Mouse (Mus musculus) forebrain, embryonic 12.5 days (tissue): ENCODE measurements around the gene Frmd4a. TPM values are rescaled to one million over a fixed set of nuclear protein-coding genes. Genes with fewer than 3 reads are reported as not detected.
A peak's percentile ranks its signal among the peaks of the same experiment; 100 is the strongest.

Experiments
- ATAC-seq: fragments of 200-750 bp; cut with Nextera tagmentation; 2 replicates; pipeline ENCODE4 v1.8.0; 2017; ENCODE audit warnings: moderate TSS enrichment; ENCODE audit not compliant: low FRiP score
- H3K27ac ChIP-seq: fragments of 300-500 bp; sonication (generic); 2 replicates; pipeline ENCODE4 v1.5.1; 2016; ENCODE audit warnings: mild to moderate bottlenecking
- H3K27me3 ChIP-seq: fragments of 300-500 bp; sonication (generic); 2 replicates; pipeline ENCODE4 v1.6.1; 2016; ENCODE audit warnings: mild to moderate bottlenecking
- H3K36me3 ChIP-seq: fragments of 300-500 bp; sonication (generic); replicated peaks from 2 replicates; pipeline ENCODE4 v1.6.1; 2016; ENCODE audit warnings: mild to moderate bottlenecking
- H3K4me1 ChIP-seq: fragments of 300-500 bp; sonication (generic); 2 replicates; pipeline ENCODE4 v1.6.1; 2016
- H3K4me2 ChIP-seq: fragments of 300-500 bp; sonication (generic); 2 replicates; pipeline ENCODE4 v1.6.1; 2016; ENCODE audit warnings: mild to moderate bottlenecking, moderate library complexity
- H3K4me3 ChIP-seq: fragments of 300-500 bp; sonication (generic); replicated peaks from 2 replicates; pipeline ENCODE4 v1.5.1; 2016; ENCODE audit warnings: mild to moderate bottlenecking
- H3K9ac ChIP-seq: fragments of 300-500 bp; sonication (generic); 2 replicates; pipeline ENCODE4 v1.6.1; 2016; ENCODE audit warnings: mild to moderate bottlenecking
- H3K9me3 ChIP-seq: fragments of 300-500 bp; sonication (generic); 2 replicates; pipeline ENCODE4 v1.6.1; 2016
- WGBS: fragments of 180-500 bp; shearing (Covaris S2); methylation state at CpG from one replicate; pipeline ENCODE4 v1.1.7; 2016; 5-methylcytosine and 5-hydroxymethylcytosine counted together
- polyA plus RNA-seq: library from polyadenylated mRNA; unstranded; fragments of >200 nt; fragmentation: Nextera tagmentation; extraction: Ambion mirVana; gene quantifications from 2 replicates; pipeline ENCODE4 v1.2.1, GENCODE M21; 2016

The Frmd4a gene
- polyA plus RNA-seq, 1 experiment from 2014 or later = 51.3 TPM

GRCm38 (mm10) chr2:4298325-4299215 is 281.1 kb downstream of the Frmd4a start:
- Histone ChIP-seq H3K9ac (no peak overlapping the region), H3K4me2 (peak overlapping the region; percentile 45), H3K27me3 (peaks cover 4% of the 10 kb centered on the region; the same call in 1 of the 2 replicates), H3K36me3 (no peaks in the 10 kb centered on the region), H3K9me3 (no peaks in the 10 kb centered on the region), H3K4me1 (peaks cover 35% of the 10 kb centered on the region), H3K27ac (peak overlapping the region; percentile 64), H3K4me3 (peak overlapping the region; percentile 13; the same call in 1 of the 2 replicates)
- ATAC-seq = peak; percentile 72
- WGBS = 8% methylated on average over 19 of the region's 19 CpGs

GRCm38 (mm10) chr2:4299593-4299992 is 282.1 kb downstream of the Frmd4a start:
- H3K4me1 ChIP-seq = peaks cover 35% of the 10 kb centered on the region
- 64% methylated on average over 12 of the region's 12 CpGs for WGBS

GRCm38 (mm10) chr2:4300383-4300811 is 282.9 kb downstream of the Frmd4a start:
- Histone ChIP-seq H3K9me3 (no peaks in the 10 kb centered on the region), H3K36me3 (no peaks in the 10 kb centered on the region), H3K27me3 (peaks cover 4% of the 10 kb centered on the region; the same call in 1 of the 2 replicates), H3K4me1 (peaks cover 35% of the 10 kb centered on the region), H3K27ac (peak overlapping the region; percentile 69; the same call in 1 of the 2 replicates), H3K4me3 (peak overlapping the region; percentile 13; the same call in 1 of the 2 replicates), H3K9ac (peak overlapping the region; percentile 38; the same call in 1 of the 2 replicates), H3K4me2 (peak overlapping the region; percentile 15)
- 50% methylated on average over 13 of the region's 13 CpGs for WGBS
- no peak for ATAC-seq

More at GRCm38 (mm10) chr2:4299593-4299992, 282.1 kb downstream of the Frmd4a start:
- Histone ChIP-seq H3K9me3 (no peaks in the 10 kb centered on the region), H3K27me3 (peaks cover 4% of the 10 kb centered on the region; the same call in 1 of the 2 replicates), H3K27ac (0 out of 2 replicates have a peak overlapping the region, but pooled peaks have one; percentile 64), H3K36me3 (no peaks in the 10 kb centered on the region), H3K9ac (no peak overlapping the region), H3K4me2 (no peak overlapping the region), H3K4me3 (no peak overlapping the region)
- no peak for ATAC-seq

GRCm38 (mm10) chr2:4300816-4301215 is 283.3 kb downstream of the Frmd4a start:
- no peaks in the 10 kb centered on the region for H3K9me3 ChIP-seq
- WGBS = 43% methylated on average over 8 of the region's 8 CpGs
- peak overlapping the region; percentile 13; the same call in 1 of the 2 replicates for H3K4me3 ChIP-seq
- no peak for ATAC-seq
- peak overlapping the region; percentile 69; the same call in 1 of the 2 replicates for H3K27ac ChIP-seq
- peak overlapping the region; percentile 15 for H3K4me2 ChIP-seq
- peaks cover 35% of the 10 kb centered on the region for H3K4me1 ChIP-seq
- peak overlapping the region; percentile 38; the same call in 1 of the 2 replicates for H3K9ac ChIP-seq
- H3K36me3 ChIP-seq = no peaks in the 10 kb centered on the region
- H3K27me3 ChIP-seq = peaks cover 4% of the 10 kb centered on the region; the same call in 1 of the 2 replicates

GRCm38 (mm10) chr2:4301256-4301655 is 283.7 kb downstream of the Frmd4a start:
- ATAC-seq = no peak
- Histone ChIP-seq H3K27ac (peak overlapping the region; percentile 59; the same call in 1 of the 2 replicates), H3K4me2 (peak overlapping the region; percentile 15; the same call in 1 of the 2 replicates), H3K9ac (no peak overlapping the region; the same call in 1 of the 2 replicates), H3K4me1 (peaks cover 35% of the 10 kb centered on the region), H3K9me3 (no peaks in the 10 kb centered on the region), H3K36me3 (no peaks in the 10 kb centered on the region), H3K4me3 (0 out of 2 replicates have a peak overlapping the region, but pooled peaks have one; percentile 2), H3K27me3 (peaks cover 4% of the 10 kb centered on the region; the same call in 1 of the 2 replicates)
- WGBS = 44% methylated on average over 5 of the region's 6 CpGs

GRCm38 (mm10) chr2:4301692-4302091 is 284.2 kb downstream of the Frmd4a start:
- no peaks in the 10 kb centered on the region for H3K9me3 ChIP-seq
- H3K27ac ChIP-seq = no peak overlapping the region
- 0 out of 2 replicates have a peak overlapping the region, but pooled peaks have one; percentile 15 for H3K4me2 ChIP-seq
- H3K9ac ChIP-seq = no peak overlapping the region
- WGBS = 61% methylated on average over 7 of the region's 7 CpGs
- peaks cover 35% of the 10 kb centered on the region for H3K4me1 ChIP-seq
- no peak for ATAC-seq
- peak overlapping the region; percentile 2; the same call in 1 of the 2 replicates for H3K4me3 ChIP-seq
- no peaks in the 10 kb centered on the region for H3K36me3 ChIP-seq
- H3K27me3 ChIP-seq = peaks cover 4% of the 10 kb centered on the region; the same call in 1 of the 2 replicates

- peaks cover 35% of the 10 kb centered on the region for H3K4me1 ChIP-seq
- ATAC-seq = no peak
- H3K4me3 ChIP-seq = no peak overlapping the region
- no peaks in the 10 kb centered on the region for H3K36me3 ChIP-seq
- no peaks in the 10 kb centered on the region for H3K9me3 ChIP-seq
- no peak overlapping the region for H3K4me2 ChIP-seq
- 87% methylated on average over 3 of the region's 3 CpGs for WGBS
- no peak overlapping the region for H3K9ac ChIP-seq
- no peak overlapping the region for H3K27ac ChIP-seq
- H3K27me3 ChIP-seq = peaks cover 4% of the 10 kb centered on the region; the same call in 1 of the 2 replicates
Observed at GRCm38 (mm10) chr2:4302119-4302518, 284.6 kb downstream of the Frmd4a start.

GRCm38 (mm10) chr2:4307076-4307475 is 289.6 kb downstream of the Frmd4a start:
- H3K9me3 ChIP-seq = no peaks in the 10 kb centered on the region
- H3K4me3 ChIP-seq = no peak overlapping the region
- H3K27me3 ChIP-seq = no peaks in the 10 kb centered on the region
- 67% methylated on average over 6 of the region's 6 CpGs for WGBS
- H3K9ac ChIP-seq = no peak overlapping the region
- no peaks in the 10 kb centered on the region for H3K36me3 ChIP-seq
- H3K27ac ChIP-seq = no peak overlapping the region
- no peak overlapping the region for H3K4me2 ChIP-seq
- H3K4me1 ChIP-seq = no peaks in the 10 kb centered on the region
- ATAC-seq = peak; percentile 49; the same call in 1 of the 2 replicates

GRCm38 (mm10) chr2:4314545-4314944 is 297.0 kb downstream of the Frmd4a start:
- Histone ChIP-seq H3K9me3 (no peaks in the 10 kb centered on the region), H3K4me2 (no peak overlapping the region)

GRCm38 (mm10) chr2:4316589-4316988 is 299.1 kb downstream of the Frmd4a start:
- WGBS = 58% methylated on average over 2 of the region's 2 CpGs
- Histone ChIP-seq H3K36me3 (no peaks in the 10 kb centered on the region), H3K4me2 (no peak overlapping the region), H3K9ac (no peak overlapping the region), H3K4me3 (no peak overlapping the region), H3K27ac (no peak overlapping the region), H3K4me1 (no peaks in the 10 kb centered on the region; the same call in 1 of the 2 replicates), H3K9me3 (no peaks in the 10 kb centered on the region), H3K27me3 (0 out of 2 replicates have a peak, but pooled peaks cover 5% of the 10 kb centered on the region)
- ATAC-seq = no peak

More at GRCm38 (mm10) chr2:4314545-4314944, 297.0 kb downstream of the Frmd4a start:
- Histone ChIP-seq H3K4me3 (no peak overlapping the region), H3K27ac (no peak overlapping the region), H3K4me1 (no peaks in the 10 kb centered on the region; the same call in 1 of the 2 replicates), H3K36me3 (no peaks in the 10 kb centered on the region), H3K9ac (no peak overlapping the region), H3K27me3 (0 out of 2 replicates have a peak, but pooled peaks cover 5% of the 10 kb centered on the region)
- no peak for ATAC-seq
- 63% methylated on average over 5 of the region's 5 CpGs for whole genome bisulfite sequencing

- ATAC-seq = no peak
- WGBS = 88% methylated on average over 4 of the region's 4 CpGs
- Histone ChIP-seq H3K9me3 (no peaks in the 10 kb centered on the region), H3K4me1 (no peaks in the 10 kb centered on the region; the same call in 1 of the 2 replicates), H3K4me3 (no peak overlapping the region), H3K9ac (no peak overlapping the region), H3K27me3 (0 out of 2 replicates have a peak, but pooled peaks cover 5% of the 10 kb centered on the region), H3K27ac (no peak overlapping the region), H3K36me3 (no peaks in the 10 kb centered on the region), H3K4me2 (no peak overlapping the region)
Observed at GRCm38 (mm10) chr2:4318134-4318533, 300.6 kb downstream of the Frmd4a start.
